Mouse (Mus musculus) thymus, adult 2 months (tissue): Measurements from ENCODE around the gene Frmd4a. TPM values are rescaled to one million over a fixed set of nuclear protein-coding genes. Genes with fewer than 3 reads are reported as not detected.

ENCODE experiments used
- DNase-seq: peaks from one replicate; pipeline ENCODE4 v3.0.0; 2021
- H3K27ac ChIP-seq: fragments of 200-500 bp; 2 replicates; pipeline ENCODE4 v1.5.1; 2012; ENCODE audit warnings: low read length, control low read depth; ENCODE audit not compliant: control insufficient read depth, insufficient read depth
- H3K27me3 ChIP-seq: fragments of 200-500 bp; 2 replicates; pipeline ENCODE4 v1.6.1; 2012; ENCODE audit warnings: mild to moderate bottlenecking, low read length, moderate library complexity, mixed read lengths; ENCODE audit not compliant: control insufficient read depth, insufficient read depth
- H3K36me3 ChIP-seq: fragments of 200-500 bp; 2 replicates; pipeline ENCODE4 v1.6.1; 2012; ENCODE audit warnings: mild to moderate bottlenecking, low read length, moderate library complexity; ENCODE audit not compliant: control insufficient read depth, insufficient read depth
- H3K4me1 ChIP-seq: fragments of 200-500 bp; replicated peaks from 2 replicates; pipeline ENCODE4 v1.6.1; 2012; ENCODE audit warnings: low read length; ENCODE audit not compliant: control insufficient read depth, insufficient read depth
- H3K4me3 ChIP-seq: fragments of 200-500 bp; 2 replicates; pipeline ENCODE4 v1.5.1; 2012; ENCODE audit warnings: mild to moderate bottlenecking, low read length, control low read depth, moderate library complexity; ENCODE audit not compliant: control insufficient read depth, insufficient read depth
- CTCF ChIP-seq: fragments of 200-500 bp; IDR thresholded peaks from 2 replicates; pipeline ENCODE4 v1.5.1; 2012; ENCODE audit warnings: mild to moderate bottlenecking, control low read depth, low read length, moderate library complexity, borderline replicate concordance; ENCODE audit not compliant: control insufficient read depth, poor library complexity, insufficient read depth; ENCODE audit errors: extremely low read depth
- POLR2A ChIP-seq: fragments of 200-500 bp; IDR thresholded peaks from 2 replicates; pipeline ENCODE4 v1.6.1; 2012; ENCODE audit warnings: mild to moderate bottlenecking, low read length, control low read depth, moderate library complexity; ENCODE audit not compliant: control insufficient read depth, poor library complexity, insufficient read depth; ENCODE audit errors: extremely low read depth
- WGBS: fragments of 180-500 bp; shearing (Covaris S2); methylation state at CpG from one replicate; pipeline ENCODE4 v1.1.7; 2018; 5-methylcytosine and 5-hydroxymethylcytosine counted together
- polyA plus RNA-seq: library from polyadenylated mRNA; depleted of rRNA; stranded (reverse); fragments of >200 nt; gene quantifications from 2 replicates; pipeline ENCODE4 v1.2.3, GENCODE M21; 2012

Frmd4a gene
- polyA plus RNA-seq, 1 experiment, result 17.5 TPM

GRCm38 (mm10) chr2:4131216-4131615, 113.7 kb downstream of the Frmd4a start:
- no peak overlapping the region for H3K27ac ChIP-seq
- no peaks in the 10 kb centered on the region for H3K4me1 ChIP-seq
- DNase-seq, result no peak
- no peak for TF ChIP-seq POLR2A
- no peak for TF ChIP-seq CTCF
- H3K4me3 ChIP-seq, result no peak overlapping the region
- H3K36me3 ChIP-seq, result no peaks in the 10 kb centered on the region
- 94% methylated on average over 4 of the region's 4 CpGs for WGBS
- no peaks in the 10 kb centered on the region for H3K27me3 ChIP-seq

GRCm38 (mm10) chr2:4137493-4137892, 120.0 kb downstream of the Frmd4a start:
- H3K27me3 ChIP-seq, result no peaks in the 10 kb centered on the region
- WGBS, result 96% methylated on average over 3 of the region's 3 CpGs
- H3K27ac ChIP-seq, result no peak overlapping the region
- no peak for TF ChIP-seq POLR2A
- TF ChIP-seq CTCF, result no peak
- no peak for DNase-seq
- H3K4me3 ChIP-seq, result no peak overlapping the region
- no peaks in the 10 kb centered on the region for H3K36me3 ChIP-seq
- H3K4me1 ChIP-seq, result no peaks in the 10 kb centered on the region

GRCm38 (mm10) chr2:4142221-4142950, 124.9 kb downstream of the Frmd4a start:
- Histone ChIP-seq H3K36me3 (no peaks in the 10 kb centered on the region), H3K27me3 (no peaks in the 10 kb centered on the region), H3K27ac (no peak overlapping the region), H3K4me3 (no peak overlapping the region), H3K4me1 (no peaks in the 10 kb centered on the region)
- TF ChIP-seq POLR2A (no peak), CTCF (no peak)
- WGBS, result 84% methylated on average over 4 of the region's 4 CpGs
- no peak for DNase-seq

DNA sequence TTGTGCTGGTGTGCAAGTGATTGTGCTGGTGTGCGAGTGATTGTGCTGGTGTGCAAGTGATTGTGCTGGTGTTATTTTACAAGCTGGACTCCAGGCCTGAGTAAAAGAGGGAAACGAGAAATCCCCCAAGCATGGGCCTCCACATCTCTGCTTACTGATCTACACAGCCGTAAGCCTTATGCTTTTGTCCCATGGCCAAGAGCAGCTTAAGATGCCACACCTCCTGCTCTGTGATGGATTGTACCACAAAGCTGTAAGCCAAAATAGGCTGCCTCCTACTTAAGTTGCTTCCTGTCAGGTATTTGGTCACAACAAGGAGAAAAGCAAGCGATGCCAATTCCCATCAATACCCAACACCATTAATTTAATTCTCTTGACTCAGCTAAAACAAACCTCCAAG, 126.9 kb downstream of the Frmd4a start:
- no peak for DNase-seq
- 94% methylated on average over 4 of the region's 4 CpGs for WGBS
- Histone ChIP-seq H3K36me3 (no peaks in the 10 kb centered on the region), H3K4me3 (no peak overlapping the region), H3K4me1 (no peaks in the 10 kb centered on the region), H3K27me3 (no peaks in the 10 kb centered on the region), H3K27ac (no peak overlapping the region)
- TF ChIP-seq CTCF, result no peak
- no peak for TF ChIP-seq POLR2A

DNA sequence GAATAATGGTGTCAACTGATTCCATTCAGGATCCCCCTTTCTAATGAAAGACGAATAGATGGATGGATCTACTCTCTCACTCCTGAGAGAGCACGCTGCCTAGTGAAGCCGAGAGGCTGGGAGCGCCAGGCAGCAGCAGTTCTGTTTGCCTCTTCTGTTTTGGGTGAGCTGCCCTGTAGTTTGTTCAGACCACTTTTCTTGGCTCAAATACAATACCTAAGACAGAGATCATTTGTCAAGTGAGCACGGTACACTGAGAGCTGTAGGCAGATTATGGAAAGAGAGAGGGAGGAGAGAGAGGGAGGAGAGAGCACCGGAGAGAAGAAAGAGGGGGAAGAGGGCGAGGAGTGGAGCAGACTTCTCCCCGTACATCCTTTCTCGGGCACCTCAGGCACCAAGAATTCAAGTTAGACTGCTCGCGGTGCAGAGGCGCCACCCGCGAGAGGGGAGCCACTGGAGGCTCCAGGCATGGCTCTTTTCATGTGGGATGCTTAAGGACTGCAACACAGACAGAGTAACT, 135.1 kb downstream of the Frmd4a start:
- no peak for DNase-seq
- H3K36me3 ChIP-seq, result no peaks in the 10 kb centered on the region
- TF ChIP-seq CTCF (no peak), POLR2A (no peak)
- no peaks in the 10 kb centered on the region; the same call in 1 of the 2 replicates for H3K27me3 ChIP-seq
- H3K4me3 ChIP-seq, result no peak overlapping the region
- H3K4me1 ChIP-seq, result no peaks in the 10 kb centered on the region
- WGBS, result 18% methylated on average over 14 of the region's 14 CpGs
- H3K27ac ChIP-seq, result no peak overlapping the region

DNA sequence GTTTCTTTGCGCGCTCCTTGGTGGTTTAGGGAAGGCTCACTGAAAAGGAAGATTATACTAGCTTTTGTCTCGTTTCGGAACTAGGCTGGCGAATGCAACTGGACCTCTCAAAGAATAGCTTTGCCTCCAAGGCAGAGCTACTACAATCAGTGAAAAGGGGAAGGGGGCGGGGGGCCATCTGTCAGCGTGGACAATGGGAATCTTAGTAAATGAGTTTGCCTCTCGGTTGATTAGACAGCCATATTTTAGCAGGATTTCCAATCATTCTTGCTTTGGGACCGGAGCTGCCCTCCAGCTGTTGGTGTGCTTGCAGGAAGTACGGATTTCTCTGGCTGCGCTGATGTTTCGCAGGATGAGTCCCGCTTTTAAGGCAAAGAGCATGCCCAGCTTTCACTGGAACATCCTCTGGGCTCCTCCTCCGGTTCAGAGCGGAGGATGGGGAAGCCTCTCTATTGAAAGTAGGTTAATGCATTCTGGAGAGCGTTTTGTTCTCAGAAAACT, 135.7 kb downstream of the Frmd4a start:
- no peak overlapping the region for H3K4me3 ChIP-seq
- no peak for DNase-seq

More for the DNA sequence above, 135.7 kb downstream of the Frmd4a start:
- WGBS, result 5% methylated on average over 16 of the region's 16 CpGs
- Histone ChIP-seq H3K36me3 (no peaks in the 10 kb centered on the region), H3K4me1 (no peaks in the 10 kb centered on the region), H3K27ac (no peak overlapping the region), H3K27me3 (no peaks in the 10 kb centered on the region; the same call in 1 of the 2 replicates)
- TF ChIP-seq POLR2A (no peak), CTCF (no peak)
